Mouse (Mus musculus): ENCODE measurements at regions not wholly inside any gene's neighbourhood (a gene's known extent, or its start where the extent isn't known, plus 50 kb on each side); places are given as distances from the start of the nearest gene placed in this dataset.

DNA sequence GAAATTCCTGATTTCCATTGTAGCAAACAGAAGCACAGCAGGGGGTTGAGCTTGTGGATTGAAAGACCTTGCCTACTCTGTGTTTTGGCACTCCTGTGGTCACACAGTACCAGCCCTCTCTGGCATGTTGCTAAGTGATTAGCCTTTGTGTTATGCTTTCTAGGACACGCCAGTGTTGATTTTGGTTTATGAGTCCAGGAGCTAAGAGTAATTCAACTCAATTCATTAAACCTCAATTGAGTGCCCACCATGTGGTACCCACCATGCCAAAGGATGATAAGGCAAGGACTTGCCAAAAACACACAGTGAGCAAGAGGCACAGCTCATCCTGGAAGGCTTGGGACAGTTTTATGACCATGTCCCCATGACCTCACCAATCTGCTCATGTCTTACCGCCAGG is 221.1 kb upstream of the Sox14 start:
- no peak for DNase-seq (ENCODE audit: inconsistent age in 2 of 2, low spot score in 1 of 2)

DNA sequence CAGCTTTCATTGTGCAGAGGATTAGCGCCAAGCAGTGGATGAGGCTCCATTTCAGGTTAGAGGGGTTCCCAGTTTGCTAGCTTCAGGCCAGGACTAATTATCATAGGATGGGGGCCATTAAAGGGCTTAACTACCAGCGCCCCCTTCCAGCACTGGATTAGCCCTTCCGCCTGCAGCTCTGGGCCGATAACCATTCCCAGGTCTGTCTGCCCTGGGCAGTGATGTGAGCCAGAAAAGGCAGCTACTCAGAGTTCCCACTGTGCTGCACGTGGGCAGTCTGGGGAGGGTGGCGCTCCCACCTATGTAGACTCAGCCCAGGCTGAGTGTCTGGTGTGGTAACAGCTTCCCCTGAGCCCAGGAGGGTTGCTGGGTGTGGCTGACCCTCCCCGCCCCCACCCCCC is 219.6 kb upstream of the Sox14 start:
- no peak for DNase-seq (ENCODE audit: inconsistent age in 2 of 2, low spot score in 1 of 2)

GRCm38 (mm10) chr9:100094956-100095558 is 219.1 kb upstream of the Sox14 start:
- DNase-seq (ENCODE audit: inconsistent age in 2 of 2, low spot score in 1 of 2), result no peak

DNA sequence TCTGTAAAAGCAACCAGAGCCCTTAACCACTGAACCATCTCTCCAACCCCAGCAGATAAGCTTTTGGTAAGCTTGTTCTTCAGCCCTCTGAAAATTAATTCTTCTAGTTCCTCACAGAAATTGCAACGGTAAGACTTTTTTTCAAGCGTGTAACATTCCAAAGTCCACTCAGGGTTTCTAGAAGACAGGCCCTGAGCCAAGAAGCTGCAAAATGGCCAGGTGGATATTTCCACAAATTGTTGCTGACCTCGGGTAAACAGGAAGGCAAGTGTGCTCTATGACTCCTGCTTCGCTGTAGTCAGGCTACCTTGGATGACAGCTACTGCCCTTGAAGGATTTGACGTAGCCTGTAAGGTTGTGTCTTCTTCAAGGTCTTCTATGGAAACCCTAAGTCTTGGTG is 195.2 kb upstream of the Sox14 start:
- no peak for DNase-seq (ENCODE audit: inconsistent age in 2 of 2, low spot score in 1 of 2)

GRCm38 (mm10) chr9:100058541-100058940 is 182.6 kb upstream of the Sox14 start:
- DNase-seq (ENCODE audit: inconsistent age in 2 of 2, low spot score in 1 of 2), result no peak

DNA sequence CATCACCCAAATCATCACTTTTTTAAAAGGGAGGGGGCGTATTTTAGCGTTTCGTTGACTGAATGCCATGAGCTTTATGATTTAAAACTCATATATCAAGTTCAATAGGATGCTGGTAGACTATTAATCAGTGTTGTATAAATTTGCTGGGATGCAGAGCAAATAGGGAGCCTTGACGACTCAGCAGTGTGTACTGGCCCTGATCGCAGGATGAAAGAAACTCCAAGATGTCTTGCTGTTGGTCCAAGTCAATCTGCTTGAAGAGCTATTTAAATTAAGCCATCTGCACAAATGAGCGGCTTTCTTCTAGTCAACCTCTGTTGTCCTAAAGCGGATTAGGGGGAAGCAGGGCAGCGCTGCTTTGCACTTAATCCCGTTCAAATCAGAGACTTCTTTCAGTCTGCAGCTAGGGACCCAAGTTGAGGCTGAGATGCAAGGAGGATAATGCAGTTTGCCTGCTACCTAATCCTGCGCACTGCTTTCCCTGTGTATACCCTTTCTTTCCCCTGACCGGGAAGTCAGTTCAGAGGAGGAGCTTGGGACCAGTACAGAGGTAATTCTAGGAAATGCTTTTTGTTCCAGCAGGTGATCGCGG is 170.3 kb upstream of the Sox14 start:
- DNase-seq (ENCODE audit: inconsistent age in 2 of 2, low spot score in 1 of 2), result no peak

DNA sequence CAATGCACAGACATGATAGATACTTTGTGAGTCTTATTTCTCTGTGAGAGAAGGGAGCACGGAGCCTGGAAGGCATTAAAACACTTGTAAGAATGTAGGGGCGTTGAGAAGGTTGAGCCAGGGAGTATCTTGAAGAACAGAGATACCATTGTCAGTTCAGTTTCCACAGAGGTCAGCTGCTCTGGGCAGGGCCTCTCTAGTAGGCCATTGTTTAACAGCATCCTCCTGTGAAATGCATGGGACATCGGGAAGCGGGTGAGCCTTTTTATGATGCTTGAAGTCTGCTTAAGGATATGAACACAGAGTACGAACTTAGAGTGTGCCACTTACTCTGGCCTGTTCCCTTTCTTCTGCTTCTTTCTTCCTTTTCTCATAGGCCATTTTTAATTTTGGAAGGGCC is 169.7 kb upstream of the Sox14 start:
- no peak for DNase-seq (ENCODE audit: inconsistent age in 2 of 2, low spot score in 1 of 2)

GRCm38 (mm10) chr9:100041776-100042175 is 165.8 kb upstream of the Sox14 start:
- DNase-seq (ENCODE audit: inconsistent age in 2 of 2, low spot score in 1 of 2), result peak; percentile 4 to 26

DNA sequence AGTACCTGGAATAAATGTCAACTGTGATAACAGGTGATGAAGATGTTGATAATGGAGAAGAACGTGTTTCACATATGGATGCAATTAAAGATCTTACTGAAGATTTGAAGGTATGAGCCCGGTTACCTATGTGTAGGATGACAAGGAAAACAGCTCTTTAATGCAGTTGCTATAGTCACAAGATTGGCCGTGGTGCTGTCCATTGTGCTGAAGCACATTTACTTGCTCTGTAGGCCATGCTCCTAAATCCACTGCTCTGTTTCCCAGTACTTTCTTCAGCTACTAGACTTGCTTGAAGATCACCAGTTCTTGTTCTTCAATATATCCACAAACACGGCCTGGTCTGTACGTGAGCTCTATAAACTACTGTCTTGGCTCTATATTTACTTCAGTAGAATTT is 147.7 kb upstream of the Sox14 start:
- DNase-seq (ENCODE audit: inconsistent age in 2 of 2, low spot score in 1 of 2), result peak in 1 of 2 experiments; percentile 20

DNA sequence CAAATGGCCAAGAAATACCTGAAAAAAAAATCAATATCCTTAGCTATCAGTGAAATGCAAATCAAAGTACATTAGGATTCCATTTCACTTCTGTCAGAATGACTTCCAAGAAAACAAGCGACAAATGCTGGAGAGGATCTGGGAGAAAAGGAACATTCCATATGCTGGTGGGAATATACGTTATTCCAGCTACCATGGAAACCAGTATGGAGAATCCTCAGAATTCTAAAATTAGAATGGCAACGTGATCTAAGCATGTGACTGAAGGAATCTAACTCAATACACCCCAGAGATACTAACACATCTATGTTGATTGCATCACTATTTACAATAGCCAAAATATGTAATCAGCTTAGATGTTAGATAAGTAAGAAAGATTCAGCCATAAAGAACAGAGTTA is 146.1 kb upstream of the Sox14 start:
- no peak for DNase-seq (ENCODE audit: inconsistent age in 2 of 2, low spot score in 1 of 2)

- DNase-seq (ENCODE audit: inconsistent age in 2 of 2, low spot score in 1 of 2), result no peak
Observed at GRCm38 (mm10) chr9:99995204-99995603, 119.2 kb upstream of the Sox14 start.

- no peak for DNase-seq (ENCODE audit: inconsistent age in 2 of 2, low spot score in 1 of 2)
Observed at GRCm38 (mm10) chr9:99994285-99995144, 118.5 kb upstream of the Sox14 start.

DNA sequence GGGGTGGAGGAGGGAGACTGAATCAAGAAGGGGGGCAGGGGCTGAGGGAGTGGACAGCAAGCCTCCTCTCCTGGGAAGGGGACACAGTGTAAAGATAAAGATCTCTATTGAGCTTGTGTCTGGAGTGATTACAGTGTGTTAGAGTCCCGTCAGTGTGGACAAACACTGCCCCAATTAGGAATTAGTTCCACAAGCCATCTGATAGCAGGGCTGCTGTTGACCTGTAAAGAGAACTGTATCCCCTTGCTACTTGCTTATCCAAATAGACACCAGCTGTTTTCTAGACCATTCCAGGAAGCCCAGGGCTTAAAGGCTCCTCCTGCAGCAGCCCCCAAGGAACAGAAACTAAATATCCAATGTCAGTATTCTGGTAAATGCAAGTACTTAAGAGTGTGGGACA is 111.4 kb upstream of the Sox14 start:
- no peak for DNase-seq (ENCODE audit: inconsistent age in 2 of 2, low spot score in 1 of 2)

DNA sequence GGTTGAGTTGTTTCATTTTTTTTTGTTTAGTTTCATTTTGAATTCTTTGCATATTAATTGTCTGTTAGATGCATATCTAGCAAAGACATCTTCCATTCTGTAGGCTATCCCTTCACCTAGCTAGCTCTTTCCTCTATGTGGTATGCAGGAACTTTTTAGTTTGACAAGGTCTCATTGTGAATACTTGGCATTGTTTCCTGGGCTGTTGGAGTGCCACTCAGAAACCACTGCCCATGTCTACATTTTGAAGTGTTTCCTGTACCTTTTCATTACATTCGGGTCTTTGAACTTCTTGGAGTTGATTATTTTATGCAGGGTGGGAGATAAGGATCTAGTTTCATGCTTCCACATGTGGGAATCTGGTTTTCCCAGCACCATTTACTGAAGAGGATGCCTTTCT is 104.8 kb upstream of the Sox14 start:
- DNase-seq (ENCODE audit: inconsistent age in 2 of 2, low spot score in 1 of 2), result no peak

- no peak for DNase-seq (ENCODE audit: inconsistent age in 2 of 2, low spot score in 1 of 2)
Observed at GRCm38 (mm10) chr9:99961561-99961960, 85.6 kb upstream of the Sox14 start.

GRCm38 (mm10) chr9:99954720-99955119 is 78.8 kb upstream of the Sox14 start:
- no peak for DNase-seq (ENCODE audit: inconsistent age in 2 of 2, low spot score in 1 of 2)

DNA sequence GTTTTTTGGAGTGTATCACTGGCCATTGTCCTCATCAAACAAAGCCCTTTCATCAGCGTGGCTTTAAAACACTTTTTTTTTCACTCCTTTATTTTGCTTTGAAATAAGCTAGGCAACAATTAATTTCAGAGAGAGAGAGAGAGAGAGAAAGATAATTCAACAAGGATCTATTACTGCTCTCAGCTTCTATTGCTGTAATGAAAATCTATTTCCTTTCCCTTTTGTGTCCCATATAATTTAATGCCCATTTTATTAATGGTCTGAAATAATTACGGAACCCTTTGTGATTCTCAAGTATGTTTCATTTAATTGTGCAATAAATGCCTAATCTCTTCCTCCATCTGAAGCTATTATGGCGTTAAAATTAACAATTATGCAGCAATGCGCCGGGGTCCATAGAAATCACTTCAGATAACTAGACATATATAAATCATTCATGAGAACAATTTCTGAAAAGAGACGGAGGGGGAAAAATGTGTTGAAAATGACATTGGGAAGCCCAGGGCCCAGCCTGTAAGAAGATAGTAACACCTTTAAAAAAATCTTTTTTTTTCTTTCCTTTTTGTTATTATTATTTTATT is 78.2 kb upstream of the Sox14 start:
- no peak for DNase-seq (ENCODE audit: inconsistent age in 2 of 2, low spot score in 1 of 2)

All from adrenal gland, adult (tissue).